Mouse (Mus musculus) kidney, embryonic 16.5 days (tissue): ENCODE data around the gene Atp6v1e2. TPM values are rescaled to one million over a fixed set of nuclear protein-coding genes. Genes with fewer than 3 reads are reported as not detected.

ENCODE experiments used
- ATAC-seq: fragments of 200-750 bp; cut with Nextera tagmentation; 2 replicates; pipeline ENCODE4 v1.8.0; 2017; ENCODE audit warnings: moderate TSS enrichment; ENCODE audit not compliant: low FRiP score, low TSS enrichment
- H3K27ac ChIP-seq: fragments of 300-500 bp; sonication (generic); 2 replicates; pipeline ENCODE4 v1.5.1; 2014; ENCODE audit warnings: low read length
- H3K27me3 ChIP-seq: fragments of 300-500 bp; sonication (generic); 2 replicates; pipeline ENCODE4 v1.6.1; 2014; ENCODE audit warnings: low read length, control low read depth, mixed read lengths; ENCODE audit not compliant: insufficient read depth
- H3K36me3 ChIP-seq: fragments of 300-500 bp; sonication (generic); 2 replicates; pipeline ENCODE4 v1.6.1; 2014; ENCODE audit warnings: low read length, control low read depth, mixed read lengths; ENCODE audit not compliant: insufficient read depth
- H3K4me1 ChIP-seq: fragments of 300-500 bp; sonication (generic); 2 replicates; pipeline ENCODE4 v1.6.1; 2014; ENCODE audit warnings: low read length, control low read depth, mixed read lengths; ENCODE audit not compliant: insufficient read depth
- H3K4me2 ChIP-seq: fragments of 300-500 bp; sonication (generic); replicated peaks from 2 replicates; pipeline ENCODE4 v1.6.1; 2014; ENCODE audit warnings: low read depth, low read length
- H3K4me3 ChIP-seq: fragments of 300-500 bp; sonication (generic); 2 replicates; pipeline ENCODE4 v1.5.1; 2014; ENCODE audit warnings: mild to moderate bottlenecking, low read length
- H3K9ac ChIP-seq: fragments of 300-500 bp; sonication (generic); replicated peaks from 2 replicates; pipeline ENCODE4 v1.6.1; 2014; ENCODE audit warnings: low read length
- H3K9me3 ChIP-seq: fragments of 300-500 bp; sonication (generic); 2 replicates; pipeline ENCODE4 v1.6.1; 2016; ENCODE audit warnings: low read length, control low read depth
- WGBS: fragments of 180-500 bp; shearing (Covaris S2); extraction: QIAGEN DNeasy Blood & Tissue Kit; methylation state at CpG from one replicate; pipeline ENCODE4 v1.1.7; 2014; 5-methylcytosine and 5-hydroxymethylcytosine counted together
- polyA plus RNA-seq: library from polyadenylated mRNA; unstranded; fragments of >200 nt; fragmentation: Nextera tagmentation; extraction: Ambion mirVana; gene quantifications from 2 replicates; pipeline ENCODE4 v1.2.1, GENCODE M21; 2015

Atp6v1e2 gene
- polyA plus RNA-seq, 1 experiment from 2014 or later = not detected

DNA sequence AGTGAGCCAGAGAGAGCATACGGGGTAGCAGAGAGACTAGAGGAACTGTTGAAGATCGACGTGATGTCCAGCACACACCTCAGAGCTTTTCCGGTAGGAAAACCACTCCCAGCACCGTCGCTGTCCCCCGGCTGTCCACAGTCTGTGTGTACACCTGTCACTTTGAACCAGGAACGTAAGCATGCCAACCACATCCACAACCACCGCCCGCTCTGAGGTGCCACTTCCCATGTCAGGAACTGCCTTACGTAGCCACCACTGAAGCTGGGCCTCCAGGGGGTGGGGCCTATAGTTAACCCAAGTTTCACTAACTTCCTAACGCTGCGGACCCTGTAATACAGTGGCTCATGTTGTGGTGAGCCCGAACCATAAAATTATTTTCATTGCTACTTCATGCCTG, 10.3 kb upstream of the Atp6v1e2 start:
- Histone ChIP-seq H3K27me3 (no peaks in the 10 kb centered on the region), H3K9me3 (peaks cover 5% of the 10 kb centered on the region; the same call in 1 of the 2 replicates), H3K9ac (no peak overlapping the region), H3K27ac (no peak overlapping the region), H3K36me3 (no peaks in the 10 kb centered on the region), H3K4me3 (no peak overlapping the region), H3K4me2 (no peak overlapping the region), H3K4me1 (peaks cover 14% of the 10 kb centered on the region; the same call in 1 of the 2 replicates)
- no peak for ATAC-seq
- WGBS = 84% methylated on average over 14 of the region's 14 CpGs

GRCm38 (mm10) chr17:86957239-86957638, 9.5 kb upstream of the Atp6v1e2 start:
- H3K27ac ChIP-seq = no peak overlapping the region
- H3K4me1 ChIP-seq = peaks cover 13% of the 10 kb centered on the region; the same call in 1 of the 2 replicates
- no peak overlapping the region for H3K4me2 ChIP-seq
- ATAC-seq = no peak
- H3K36me3 ChIP-seq = no peaks in the 10 kb centered on the region
- no peak overlapping the region for H3K9ac ChIP-seq
- H3K27me3 ChIP-seq = no peaks in the 10 kb centered on the region
- H3K4me3 ChIP-seq = no peak overlapping the region
- H3K9me3 ChIP-seq = peaks cover 5% of the 10 kb centered on the region; the same call in 1 of the 2 replicates
- 84% methylated on average over 5 of the region's 5 CpGs for WGBS

GRCm38 (mm10) chr17:86948801-86949200, 1.1 kb upstream of the Atp6v1e2 start:
- ATAC-seq = no peak
- 80% methylated on average over 6 of the region's 6 CpGs for WGBS
- H3K4me3 ChIP-seq = no peak overlapping the region

GRCm38 (mm10) chr17:86946078-86946477, 1.6 kb downstream of the Atp6v1e2 start:
- no peak overlapping the region for H3K4me3 ChIP-seq
- no peaks in the 10 kb centered on the region for H3K4me1 ChIP-seq
- ATAC-seq = no peak
- 51% methylated on average over 4 of the region's 4 CpGs for WGBS
- no peak overlapping the region for H3K4me2 ChIP-seq
- H3K36me3 ChIP-seq = no peaks in the 10 kb centered on the region
- H3K27ac ChIP-seq = no peak overlapping the region
- H3K9me3 ChIP-seq = no peaks in the 10 kb centered on the region
- H3K27me3 ChIP-seq = no peaks in the 10 kb centered on the region
- H3K9ac ChIP-seq = no peak overlapping the region

More at GRCm38 (mm10) chr17:86948801-86949200, 1.1 kb upstream of the Atp6v1e2 start:
- Histone ChIP-seq H3K9ac (no peak overlapping the region), H3K4me2 (no peak overlapping the region), H3K27me3 (no peaks in the 10 kb centered on the region), H3K9me3 (no peaks in the 10 kb centered on the region), H3K27ac (no peak overlapping the region), H3K4me1 (no peaks in the 10 kb centered on the region), H3K36me3 (no peaks in the 10 kb centered on the region)

DNA sequence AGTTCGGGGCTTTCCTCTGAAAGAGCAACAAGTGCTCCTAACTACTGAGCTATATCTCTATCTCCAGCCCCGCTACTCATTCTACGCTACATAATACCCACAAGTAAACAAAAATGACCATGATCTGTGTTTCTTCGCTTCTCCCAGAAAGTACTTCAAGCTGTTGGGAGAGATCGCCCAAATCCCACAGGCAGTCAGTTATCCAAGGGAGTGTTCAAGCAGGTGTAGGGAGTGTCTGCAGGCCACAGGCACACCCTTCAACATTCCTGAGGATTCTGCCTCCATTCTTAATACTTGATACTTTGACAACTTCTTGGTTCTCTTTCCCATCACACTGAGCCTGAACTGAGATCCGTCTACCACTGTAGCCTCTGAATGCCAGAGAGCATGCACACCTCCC, 4.5 kb downstream of the Atp6v1e2 start:
- 80% methylated on average over 6 of the region's 6 CpGs for WGBS
- Histone ChIP-seq H3K36me3 (no peaks in the 10 kb centered on the region), H3K4me2 (no peak overlapping the region), H3K9me3 (no peaks in the 10 kb centered on the region), H3K27me3 (no peaks in the 10 kb centered on the region), H3K27ac (no peak overlapping the region), H3K4me1 (no peaks in the 10 kb centered on the region), H3K9ac (no peak overlapping the region), H3K4me3 (no peak overlapping the region)
- no peak for ATAC-seq

DNA sequence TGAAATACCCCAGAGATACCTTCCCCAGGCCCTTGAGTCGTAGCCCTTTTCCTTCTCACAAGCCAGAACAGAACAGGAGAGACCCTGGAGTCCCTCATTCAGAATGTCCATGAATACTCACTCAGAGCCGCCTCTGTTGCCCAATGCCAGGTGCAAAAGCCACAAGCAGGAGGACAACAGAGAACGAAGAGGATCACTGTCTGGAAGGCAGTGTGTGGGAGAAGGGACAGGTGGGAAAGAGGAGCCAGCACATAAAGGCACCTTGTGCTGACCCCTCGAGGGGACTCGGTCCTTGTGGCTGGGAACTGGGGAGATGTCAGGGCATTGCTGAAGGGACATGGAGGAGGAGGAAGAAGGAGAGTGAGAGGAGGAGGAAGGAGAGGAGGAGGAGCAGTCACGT, 5.6 kb downstream of the Atp6v1e2 start:
- Histone ChIP-seq H3K9ac (no peak overlapping the region), H3K4me2 (no peak overlapping the region), H3K9me3 (no peaks in the 10 kb centered on the region), H3K4me3 (no peak overlapping the region), H3K36me3 (no peaks in the 10 kb centered on the region), H3K4me1 (peaks cover 6% of the 10 kb centered on the region), H3K27me3 (no peaks in the 10 kb centered on the region), H3K27ac (no peak overlapping the region)
- WGBS = 61% methylated on average over 6 of the region's 6 CpGs
- ATAC-seq = no peak

DNA sequence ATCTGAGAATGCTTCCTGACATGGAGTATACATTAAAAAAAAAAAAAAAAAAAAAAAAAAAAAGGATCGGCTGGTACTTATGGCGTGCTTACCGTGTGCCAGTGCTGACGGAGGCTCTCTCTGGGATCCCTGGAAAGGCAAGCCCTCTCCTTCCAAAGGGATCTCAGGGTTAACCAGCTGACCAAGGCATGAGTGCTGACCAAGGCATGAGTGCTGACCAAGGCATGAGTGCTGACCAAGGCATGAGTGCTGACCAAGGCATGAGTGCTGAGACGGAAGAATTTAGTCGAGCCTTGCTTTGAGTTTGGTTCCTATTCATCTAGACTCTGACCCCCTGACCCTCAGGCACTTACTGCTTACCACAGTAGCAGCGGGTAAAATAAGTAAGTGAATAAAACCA, 9.0 kb downstream of the Atp6v1e2 start:
- Histone ChIP-seq H3K4me1 (peaks cover 6% of the 10 kb centered on the region), H3K4me3 (no peak overlapping the region), H3K27me3 (no peaks in the 10 kb centered on the region), H3K9me3 (no peaks in the 10 kb centered on the region), H3K36me3 (no peaks in the 10 kb centered on the region), H3K9ac (no peak overlapping the region), H3K27ac (no peak overlapping the region), H3K4me2 (no peak overlapping the region)
- 76% methylated on average over 7 of the region's 7 CpGs for WGBS
- ATAC-seq = no peak

GRCm38 (mm10) chr17:86937497-86938155, 10.1 kb downstream of the Atp6v1e2 start:
- H3K27me3 ChIP-seq = no peaks in the 10 kb centered on the region
- H3K9me3 ChIP-seq = no peaks in the 10 kb centered on the region
- H3K36me3 ChIP-seq = no peaks in the 10 kb centered on the region
- peaks cover 14% of the 10 kb centered on the region for H3K4me1 ChIP-seq
- ATAC-seq = peak; percentile 90
- WGBS = 3% methylated on average over 20 of the region's 20 CpGs
- H3K27ac ChIP-seq = peak overlapping the region; percentile 20; the same call in 1 of the 2 replicates
- peak overlapping the region; percentile 47 for H3K4me3 ChIP-seq
- peak overlapping the region; percentile 64 for H3K4me2 ChIP-seq
- H3K9ac ChIP-seq = peak overlapping the region; percentile 63

DNA sequence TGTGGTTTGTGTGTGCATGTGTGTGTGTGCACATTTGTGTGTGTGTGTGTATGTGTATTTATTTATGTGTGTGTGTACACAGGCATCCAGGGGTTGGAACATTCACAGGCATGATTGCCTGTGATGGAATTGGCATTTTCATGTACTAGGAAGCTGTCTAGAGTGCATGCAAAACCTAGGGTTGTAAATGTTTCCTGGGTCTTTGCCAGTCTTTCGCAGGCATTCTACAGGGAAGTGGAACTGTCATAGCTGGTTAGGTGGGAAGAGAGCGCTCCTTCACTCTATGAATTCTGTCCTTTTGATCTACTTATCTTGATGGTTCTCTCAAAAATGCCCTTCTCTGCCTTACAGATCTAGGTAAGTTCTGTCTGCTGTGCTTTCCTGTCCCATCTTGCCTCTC, 10.6 kb downstream of the Atp6v1e2 start:
- Histone ChIP-seq H3K4me2 (peak overlapping the region; percentile 64), H3K27me3 (no peaks in the 10 kb centered on the region), H3K27ac (peak overlapping the region; percentile 20; the same call in 1 of the 2 replicates), H3K36me3 (no peaks in the 10 kb centered on the region), H3K9ac (peak overlapping the region; percentile 63), H3K9me3 (no peaks in the 10 kb centered on the region), H3K4me1 (peaks cover 20% of the 10 kb centered on the region), H3K4me3 (no peak overlapping the region)
- WGBS = 70% methylated on average over 2 of the region's 2 CpGs
- ATAC-seq = no peak

- H3K27me3 ChIP-seq = no peaks in the 10 kb centered on the region
- H3K36me3 ChIP-seq = no peaks in the 10 kb centered on the region
- no peak overlapping the region for H3K27ac ChIP-seq
- peaks cover 20% of the 10 kb centered on the region for H3K4me1 ChIP-seq
- 0 out of 2 replicates have a peak overlapping the region, but pooled peaks have one; percentile 12 for H3K4me2 ChIP-seq
- H3K9ac ChIP-seq = no peak overlapping the region
- H3K9me3 ChIP-seq = no peaks in the 10 kb centered on the region
- WGBS = 24% methylated on average over 5 of the region's 5 CpGs
- H3K4me3 ChIP-seq = no peak overlapping the region
- ATAC-seq = peak; percentile 29; the same call in 1 of the 2 replicates
Measured at GRCm38 (mm10) chr17:86932896-86933295, 14.8 kb downstream of the Atp6v1e2 start.
